Mouse (Mus musculus) testis, adult 2 months (tissue): ENCODE results near the gene Med27.

Experiments
- CTCF ChIP-seq: fragments of 200-500 bp; IDR thresholded peaks from 2 replicates; pipeline ENCODE4 v1.5.1; 2012; ENCODE audit warnings: low read depth, mild to moderate bottlenecking, inconsistent platforms, low read length, moderate library complexity; ENCODE audit not compliant: control insufficient read depth, insufficient read depth, insufficient replicate concordance
- POLR2A ChIP-seq: fragments of 200-500 bp; IDR thresholded peaks from 2 replicates; pipeline ENCODE4 v1.6.1; 2012; ENCODE audit warnings: low read depth, mild to moderate bottlenecking, inconsistent platforms, low read length, moderate library complexity; ENCODE audit not compliant: control insufficient read depth

- TF ChIP-seq POLR2A (no peak), CTCF (no peak)
Measured at GRCm38 (mm10) chr2:29487652-29488051, 141.0 kb downstream of the Med27 start.
